Mouse (Mus musculus): ENCODE measurements around the gene Iyd. TPM values are rescaled to one million over a fixed set of nuclear protein-coding genes. Genes with fewer than 3 reads are reported as not detected.

The Iyd gene
- polyA plus RNA-seq, 1 experiment: 0.22 TPM

GRCm38 (mm10) chr10:3562165-3562564 is 22.1 kb downstream of the Iyd start:
- no peaks in the 10 kb centered on the region for H3K27me3 ChIP-seq (ENCODE audit: control insufficient read depth, insufficient read depth, low read length)
- no peak overlapping the region for H3K27ac ChIP-seq (ENCODE audit: control insufficient read depth, insufficient read depth, low read length)
- H3K36me3 ChIP-seq (ENCODE audit: control insufficient read depth, insufficient read depth, low read length): no peaks in the 10 kb centered on the region
- DNase-seq: no peak
- TF ChIP-seq POLR2A (IDR thresholded peaks at IDR 0.05; ENCODE audit: control insufficient read depth, extremely low read depth, insufficient read depth, low read length, poor library complexity) (no peak), CTCF (IDR thresholded peaks at IDR 0.05; ENCODE audit: borderline replicate concordance, control insufficient read depth, extremely low read depth, insufficient read depth, low read length, poor library complexity) (no peak)
- H3K4me3 ChIP-seq (ENCODE audit: control insufficient read depth, insufficient read depth, low read length): no peak overlapping the region
- H3K4me1 ChIP-seq (replicated peaks; ENCODE audit: control insufficient read depth, insufficient read depth, low read length): no peaks in the 10 kb centered on the region

GRCm38 (mm10) chr10:3565126-3565525 is 25.1 kb downstream of the Iyd start:
- WGBS: 88% methylated on average over 4 of the region's 4 CpGs
- H3K4me3 ChIP-seq (ENCODE audit: control insufficient read depth, insufficient read depth, low read length): no peak overlapping the region

GRCm38 (mm10) chr10:3567821-3568220 is 27.8 kb downstream of the Iyd start:
- no peaks in the 10 kb centered on the region for H3K27me3 ChIP-seq (ENCODE audit: control insufficient read depth, insufficient read depth, low read length)
- no peaks in the 10 kb centered on the region for H3K36me3 ChIP-seq (ENCODE audit: control insufficient read depth, insufficient read depth, low read length)
- 81% methylated on average over 6 of the region's 6 CpGs for WGBS
- DNase-seq: peak; percentile 5
- no peaks in the 10 kb centered on the region; the same call in 1 of the 2 replicates for H3K4me1 ChIP-seq (replicated peaks; ENCODE audit: control insufficient read depth, insufficient read depth, low read length)
- no peak overlapping the region for H3K27ac ChIP-seq (ENCODE audit: control insufficient read depth, insufficient read depth, low read length)
- 0 out of 2 replicates have a peak, but pooled peaks have one; percentile 25 for TF ChIP-seq CTCF (IDR thresholded peaks at IDR 0.05; ENCODE audit: borderline replicate concordance, control insufficient read depth, extremely low read depth, insufficient read depth, low read length, poor library complexity)
- TF ChIP-seq POLR2A (IDR thresholded peaks at IDR 0.05; ENCODE audit: control insufficient read depth, extremely low read depth, insufficient read depth, low read length, poor library complexity): no peak
- no peak overlapping the region for H3K4me3 ChIP-seq (ENCODE audit: control insufficient read depth, insufficient read depth, low read length)

More at GRCm38 (mm10) chr10:3565126-3565525, 25.1 kb downstream of the Iyd start:
- no peak for DNase-seq
- H3K4me1 ChIP-seq (replicated peaks; ENCODE audit: control insufficient read depth, insufficient read depth, low read length): no peaks in the 10 kb centered on the region
- no peak overlapping the region for H3K27ac ChIP-seq (ENCODE audit: control insufficient read depth, insufficient read depth, low read length)
- no peaks in the 10 kb centered on the region for H3K36me3 ChIP-seq (ENCODE audit: control insufficient read depth, insufficient read depth, low read length)
- TF ChIP-seq CTCF (IDR thresholded peaks at IDR 0.05; ENCODE audit: borderline replicate concordance, control insufficient read depth, extremely low read depth, insufficient read depth, low read length, poor library complexity) (no peak), POLR2A (IDR thresholded peaks at IDR 0.05; ENCODE audit: control insufficient read depth, extremely low read depth, insufficient read depth, low read length, poor library complexity) (no peak)
- no peaks in the 10 kb centered on the region for H3K27me3 ChIP-seq (ENCODE audit: control insufficient read depth, insufficient read depth, low read length)

GRCm38 (mm10) chr10:3572723-3573649 is 32.9 kb downstream of the Iyd start:
- DNase-seq: no peak
- no peaks in the 10 kb centered on the region; the same call in 1 of the 2 replicates for H3K4me1 ChIP-seq (replicated peaks; ENCODE audit: control insufficient read depth, insufficient read depth, low read length)
- no peak overlapping the region for H3K4me3 ChIP-seq (ENCODE audit: control insufficient read depth, insufficient read depth, low read length)
- H3K36me3 ChIP-seq (ENCODE audit: control insufficient read depth, insufficient read depth, low read length): no peaks in the 10 kb centered on the region
- no peak overlapping the region for H3K27ac ChIP-seq (ENCODE audit: control insufficient read depth, insufficient read depth, low read length)
- H3K27me3 ChIP-seq (ENCODE audit: control insufficient read depth, insufficient read depth, low read length): no peaks in the 10 kb centered on the region
- WGBS: 63% methylated on average over 10 of the region's 10 CpGs
- TF ChIP-seq CTCF (IDR thresholded peaks at IDR 0.05; ENCODE audit: borderline replicate concordance, control insufficient read depth, extremely low read depth, insufficient read depth, low read length, poor library complexity): no peak
- TF ChIP-seq POLR2A (IDR thresholded peaks at IDR 0.05; ENCODE audit: control insufficient read depth, extremely low read depth, insufficient read depth, low read length, poor library complexity): no peak

GRCm38 (mm10) chr10:3573905-3574500 is 34.0 kb downstream of the Iyd start:
- DNase-seq: no peak
- H3K4me1 ChIP-seq (replicated peaks; ENCODE audit: control insufficient read depth, insufficient read depth, low read length): no peaks in the 10 kb centered on the region; the same call in 1 of the 2 replicates
- H3K27me3 ChIP-seq (ENCODE audit: control insufficient read depth, insufficient read depth, low read length): no peaks in the 10 kb centered on the region
- no peaks in the 10 kb centered on the region for H3K36me3 ChIP-seq (ENCODE audit: control insufficient read depth, insufficient read depth, low read length)
- WGBS: 66% methylated on average over 4 of the region's 4 CpGs
- no peak overlapping the region for H3K27ac ChIP-seq (ENCODE audit: control insufficient read depth, insufficient read depth, low read length)
- no peak for TF ChIP-seq POLR2A (IDR thresholded peaks at IDR 0.05; ENCODE audit: control insufficient read depth, extremely low read depth, insufficient read depth, low read length, poor library complexity)
- no peak for TF ChIP-seq CTCF (IDR thresholded peaks at IDR 0.05; ENCODE audit: borderline replicate concordance, control insufficient read depth, extremely low read depth, insufficient read depth, low read length, poor library complexity)
- H3K4me3 ChIP-seq (ENCODE audit: control insufficient read depth, insufficient read depth, low read length): no peak overlapping the region

GRCm38 (mm10) chr10:3590632-3591031 is 50.6 kb downstream of the Iyd start:
- Histone ChIP-seq H3K4me1 (replicated peaks; ENCODE audit: control insufficient read depth, insufficient read depth, low read length) (no peaks in the 10 kb centered on the region), H3K27ac (ENCODE audit: control insufficient read depth, insufficient read depth, low read length) (no peak overlapping the region), H3K27me3 (ENCODE audit: control insufficient read depth, insufficient read depth, low read length) (no peaks in the 10 kb centered on the region), H3K36me3 (ENCODE audit: control insufficient read depth, insufficient read depth, low read length) (no peaks in the 10 kb centered on the region), H3K4me3 (ENCODE audit: control insufficient read depth, insufficient read depth, low read length) (no peak overlapping the region)
- TF ChIP-seq CTCF (IDR thresholded peaks at IDR 0.05; ENCODE audit: borderline replicate concordance, control insufficient read depth, extremely low read depth, insufficient read depth, low read length, poor library complexity) (no peak), POLR2A (IDR thresholded peaks at IDR 0.05; ENCODE audit: control insufficient read depth, extremely low read depth, insufficient read depth, low read length, poor library complexity) (no peak)
- no peak for DNase-seq
- 90% methylated on average over 3 of the region's 3 CpGs for WGBS
